Mouse (Mus musculus) gastrocnemius, adult 2 months (tissue): ENCODE data around the gene Ak9. TPM values are rescaled to one million over a fixed set of nuclear protein-coding genes. Genes with fewer than 3 reads are reported as not detected.

Experiments
- DNase-seq: peaks from one replicate; pipeline ENCODE4 v3.0.0; 2022
- H3K27ac ChIP-seq: fragments of 200-600 bp; 2 replicates; pipeline ENCODE4 v1.8.1; 2022; ENCODE audit warnings: mild to moderate bottlenecking
- H3K4me3 ChIP-seq: fragments of 200-600 bp; 2 replicates; pipeline ENCODE4 v1.8.1; 2022; ENCODE audit warnings: mild to moderate bottlenecking, moderate library complexity
- CTCF ChIP-seq: fragments of 200-600 bp; IDR thresholded peaks from 2 replicates; pipeline ENCODE4 v1.8.1; 2022; ENCODE audit warnings: antibody characterized with exemption, mild to moderate bottlenecking, moderate library complexity
- intact Hi-C: fragments of 180-260 bp; cut with DNase I; formaldehyde crosslinking; loops from one replicate; pipeline ENCODE4 v1.15.1; 2025
- total RNA-seq, 2 experiments: library from RNA; stranded (reverse); gene quantifications; 2 replicates each; pipeline ENCODE4 v1.2.3; 2021

Ak9 gene
- total RNA-seq, 2 experiments from 2014 or later = not detected

- no peak for TF ChIP-seq CTCF
Measured at GRCm38 (mm10) chr10:41472534-41472933, 168.8 kb downstream of the Ak9 start.

GRCm38 (mm10) chr10:41472962-41473481 lies 169.2 kb downstream of the Ak9 start:
- intact Hi-C loops = no loop called here
- Histone ChIP-seq H3K27ac (no peak overlapping the region), H3K4me3 (no peak overlapping the region)
- DNase-seq = no peak
- TF ChIP-seq CTCF = no peak

More at GRCm38 (mm10) chr10:41472534-41472933, 168.8 kb downstream of the Ak9 start:
- Histone ChIP-seq H3K27ac (no peak overlapping the region), H3K4me3 (no peak overlapping the region)
- intact Hi-C loops = no loop called here
- DNase-seq = no peak

- Histone ChIP-seq H3K27ac (peak overlapping the region; percentile 89; the same call in 1 of the 2 replicates), H3K4me3 (no peak overlapping the region)
- DNase-seq = no peak
- intact Hi-C loops = no loop called here
- no peak for TF ChIP-seq CTCF
Measured at GRCm38 (mm10) chr10:41473782-41474468, 170.1 kb downstream of the Ak9 start.

GRCm38 (mm10) chr10:41474981-41475391 lies 171.2 kb downstream of the Ak9 start:
- no peak for TF ChIP-seq CTCF
- DNase-seq = peak; percentile 39
- peak overlapping the region; percentile 89 for H3K27ac ChIP-seq
- peak overlapping the region; percentile 84 for H3K4me3 ChIP-seq
- intact Hi-C loops = no loop called here

GRCm38 (mm10) chr10:41476171-41477017 lies 172.6 kb downstream of the Ak9 start, which contains the start of gene Mical1:
Gene Mical1, plus strand, starts transcription at chr10:41476314.
- peak within 1 kb of the TSS; percentile 89 for H3K27ac ChIP-seq
- TF ChIP-seq CTCF = no peak
- intact Hi-C loops = no loop called here
- peak; percentile 84 for DNase-seq
- H3K4me3 ChIP-seq = peak within 1 kb of the TSS; percentile 84

- no peak for TF ChIP-seq CTCF
- H3K27ac ChIP-seq = peak overlapping the region; percentile 89
- no peak for DNase-seq
- intact Hi-C loops = no loop called here
- H3K4me3 ChIP-seq = peak overlapping the region; percentile 84
Measured at GRCm38 (mm10) chr10:41477018-41477277, 173.2 kb downstream of the Ak9 start.

GRCm38 (mm10) chr10:41477278-41478181 lies 173.8 kb downstream of the Ak9 start:
- intact Hi-C loops = no loop called here
- peak overlapping the region; percentile 89 for H3K27ac ChIP-seq

GRCm38 (mm10) chr10:41479961-41480360 lies 176.2 kb downstream of the Ak9 start:
- Histone ChIP-seq H3K27ac (no peak overlapping the region), H3K4me3 (no peak overlapping the region)
- TF ChIP-seq CTCF = no peak
- intact Hi-C loops = no loop called here
- no peak for DNase-seq

More at GRCm38 (mm10) chr10:41477278-41478181, 173.8 kb downstream of the Ak9 start:
- TF ChIP-seq CTCF = no peak
- peak; percentile 84 for DNase-seq
- peak overlapping the region; percentile 84 for H3K4me3 ChIP-seq

GRCm38 (mm10) chr10:41480938-41481880 lies 177.4 kb downstream of the Ak9 start:
- H3K27ac ChIP-seq = no peak overlapping the region
- intact Hi-C loops = no loop called here
- no peak overlapping the region for H3K4me3 ChIP-seq
- DNase-seq = no peak
- TF ChIP-seq CTCF = no peak

- DNase-seq = no peak
- intact Hi-C loops = no loop called here
- TF ChIP-seq CTCF = no peak
- Histone ChIP-seq H3K4me3 (no peak overlapping the region), H3K27ac (no peak overlapping the region)
Measured at GRCm38 (mm10) chr10:41482446-41482845, 178.7 kb downstream of the Ak9 start.

Other genes starting within 250 kb of the Ak9 start
- not detected for gene Gpr6, start 231.7 kb upstream of the Ak9 start, total RNA-seq
- 1 to 10 TPM; 6.1 to 6.8 TPM for gene Fig4, start 720 bp upstream of the Ak9 start, total RNA-seq
- 1 to 10 TPM; 4.6 to 6.1 TPM for gene Zbtb24, start 146.4 kb downstream of the Ak9 start, total RNA-seq
- 1 to 10 TPM; 5.9 to 6.9 TPM for gene Mical1, start 172.3 kb downstream of the Ak9 start, total RNA-seq
- gene Smpd2, start 186.4 kb downstream of the Ak9 start, total RNA-seq = 10 to 100 TPM; 11.1 TPM
- gene Ppil6, start 186.5 kb downstream of the Ak9 start, total RNA-seq = not detected
- gene Cd164, start 215.4 kb downstream of the Ak9 start, total RNA-seq = 100 to 1,000 TPM; 133 to 157 TPM